Mouse (Mus musculus) erythroblast, embryonic 14.5 days (primary cell): ENCODE results near the gene Ier5l.

Experiments used
- GATA1 ChIP-seq: IDR thresholded peaks from 2 replicates; pipeline ENCODE4 v1.6.1; 2012; ENCODE audit warnings: low read length, inconsistent platforms, mixed read lengths
- TAL1 ChIP-seq: IDR thresholded peaks from 3 replicates; pipeline ENCODE4 v1.6.1; 2012; ENCODE audit warnings: low read length, inconsistent platforms, mixed read lengths

- TF ChIP-seq GATA1 (no peak), TAL1 (no peak)
Measured at GRCm38 (mm10) chr2:30490384-30490783, 16.4 kb upstream of the Ier5l start.
